Mouse (Mus musculus) embryonic fibroblast, embryonic 13.5 days (primary cell): Measurements from ENCODE around the gene Edc3. TPM values are rescaled to one million over a fixed set of nuclear protein-coding genes. Genes with fewer than 3 reads are reported as not detected.
A peak's percentile ranks its signal among the peaks of the same experiment; 100 is the strongest.

Experiments used
- H3K27ac ChIP-seq: 2 replicates; pipeline ENCODE4 v1.5.1; 2012; ENCODE audit warnings: low read length, control low read depth, inconsistent platforms; ENCODE audit not compliant: insufficient read depth
- H3K4me1 ChIP-seq: 2 replicates; pipeline ENCODE4 v1.6.1; 2011; ENCODE audit warnings: low read length; ENCODE audit not compliant: control insufficient read depth, insufficient read depth
- H3K4me3 ChIP-seq: 2 replicates; pipeline ENCODE4 v1.5.1; 2011; ENCODE audit warnings: mild to moderate bottlenecking, control low read depth, low read length; ENCODE audit not compliant: insufficient read depth
- CTCF ChIP-seq: IDR thresholded peaks from 2 replicates; pipeline ENCODE4 v1.5.1; 2011; ENCODE audit warnings: mild to moderate bottlenecking, control low read depth, low read length, moderate library complexity, borderline replicate concordance; ENCODE audit not compliant: insufficient read depth
- POLR2A ChIP-seq: IDR thresholded peaks from 2 replicates; pipeline ENCODE4 v1.6.1; 2011; ENCODE audit warnings: low read depth, mild to moderate bottlenecking, control low read depth, low read length, moderate library complexity
- polyA plus RNA-seq: library from polyadenylated mRNA; stranded (reverse); fragments of >200 nt; gene quantifications from 2 replicates; pipeline ENCODE4 v1.2.4, GENCODE M21; 2011; ENCODE audit warnings: low read depth; ENCODE audit not compliant: missing spikeins, insufficient read length

The Edc3 gene
- polyA plus RNA-seq = 16.6 and 19.8 TPM in 2 replicates

GRCm38 (mm10) chr9:57708068-57708719 lies at the start of gene Edc3:
Gene Edc3 (plus strand): TSS chr9:57708540.
- no peaks in the 10 kb centered on the region; the same call in 1 of the 2 replicates for H3K4me1 ChIP-seq
- peak within 1 kb of the TSS; percentile 70 for H3K27ac ChIP-seq
- H3K4me3 ChIP-seq = peak within 1 kb of the TSS; percentile 89
- TF ChIP-seq CTCF = no peak
- TF ChIP-seq POLR2A = peak; percentile 75

DNA sequence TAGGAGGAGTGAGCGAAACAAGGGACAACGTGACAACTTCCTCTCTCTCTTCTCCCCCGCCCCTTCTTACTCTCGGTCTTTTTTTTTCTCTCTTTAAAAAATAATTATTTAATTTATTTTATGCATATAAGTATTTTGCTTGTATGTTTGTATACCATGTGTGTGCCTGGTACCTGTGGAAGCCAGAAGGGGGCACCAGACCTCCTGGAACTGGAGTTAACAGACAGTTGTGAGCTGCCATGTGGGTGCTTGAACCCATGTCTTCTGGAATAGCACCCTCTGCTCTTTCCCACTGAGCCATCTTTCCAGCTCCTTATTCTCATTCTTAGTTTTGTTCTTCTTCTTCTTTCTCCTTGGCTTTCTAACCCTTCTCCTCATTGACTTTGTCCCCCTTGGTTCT lies 49.4 kb upstream of the Edc3 start:
- no peaks in the 10 kb centered on the region for H3K4me1 ChIP-seq

GRCm38 (mm10) chr9:57659774-57660173 lies 48.6 kb upstream of the Edc3 start:
- TF ChIP-seq POLR2A (no peak), CTCF (peak; percentile 81; the same call in 1 of the 2 replicates)
- no peak overlapping the region for H3K27ac ChIP-seq
- no peak overlapping the region for H3K4me3 ChIP-seq
- H3K4me1 ChIP-seq = no peaks in the 10 kb centered on the region

More for the DNA sequence above, 49.4 kb upstream of the Edc3 start:
- Histone ChIP-seq H3K4me3 (no peak overlapping the region), H3K27ac (no peak overlapping the region)
- TF ChIP-seq CTCF (no peak), POLR2A (no peak)

DNA sequence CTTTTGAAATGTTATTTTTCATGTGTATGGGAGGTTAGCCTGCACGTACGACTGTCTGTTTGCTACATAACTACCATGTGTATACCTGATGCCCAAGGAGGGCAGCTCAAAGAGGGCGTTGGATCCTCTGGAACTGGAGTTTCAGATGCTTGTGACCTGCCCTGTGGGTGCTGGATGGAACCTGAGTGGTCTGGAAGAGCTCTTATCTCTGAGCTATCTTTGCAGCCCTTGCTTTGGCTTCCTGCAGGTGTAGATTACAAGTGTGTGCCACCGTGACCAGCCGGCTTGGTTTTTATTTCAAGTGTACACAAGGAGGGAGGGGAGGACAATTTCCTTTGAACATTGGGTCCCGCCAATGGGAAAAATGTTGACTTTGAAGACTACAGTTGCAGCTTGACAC lies 47.8 kb upstream of the Edc3 start:
- Histone ChIP-seq H3K4me1 (no peaks in the 10 kb centered on the region), H3K27ac (no peak overlapping the region), H3K4me3 (no peak overlapping the region)
- TF ChIP-seq CTCF = no peak
- no peak for TF ChIP-seq POLR2A

DNA sequence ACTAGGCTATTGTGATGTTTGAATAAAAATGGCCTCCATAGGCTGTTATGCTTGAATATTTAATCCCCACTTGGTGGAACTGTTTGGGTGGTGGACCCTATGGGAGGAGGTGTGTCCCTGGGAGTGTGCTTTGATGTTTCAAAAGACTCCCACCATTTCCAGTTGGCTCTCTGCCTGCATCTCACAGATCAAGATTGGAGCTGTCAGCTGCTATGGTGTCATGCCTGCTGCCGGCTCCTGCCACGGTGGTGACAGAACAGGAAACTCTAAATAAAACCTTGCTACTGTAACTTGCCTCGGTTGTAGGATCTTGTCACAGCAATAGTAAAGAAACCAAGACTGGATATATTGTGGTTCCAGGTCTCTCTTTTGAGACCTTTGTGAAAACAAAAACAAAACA lies 46.8 kb upstream of the Edc3 start:
- Histone ChIP-seq H3K27ac (no peak overlapping the region), H3K4me3 (no peak overlapping the region)
- no peak for TF ChIP-seq CTCF
- no peak for TF ChIP-seq POLR2A

DNA sequence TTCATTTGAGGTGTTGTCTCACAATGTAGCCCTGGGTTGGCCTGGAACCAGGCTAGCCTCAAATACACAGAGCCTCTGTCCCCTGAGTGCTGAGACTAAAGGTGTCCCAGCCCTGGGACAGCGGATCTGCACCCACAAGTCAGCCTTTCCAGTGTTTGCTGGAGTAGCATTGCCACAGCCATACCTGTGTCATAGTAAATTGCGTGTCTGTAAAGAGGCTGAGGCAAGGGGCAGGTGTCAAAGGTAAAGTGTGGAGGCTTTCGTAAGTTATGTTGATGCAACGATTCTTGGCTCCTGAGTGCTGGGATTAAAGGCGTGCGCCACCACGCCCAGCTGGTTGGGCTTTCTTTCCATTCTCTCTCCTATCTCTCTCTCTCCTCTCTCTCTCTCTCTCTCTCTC lies 43.7 kb upstream of the Edc3 start:
- Histone ChIP-seq H3K4me1 (no peaks in the 10 kb centered on the region), H3K27ac (no peak overlapping the region)
- TF ChIP-seq POLR2A (no peak), CTCF (no peak)

More for the DNA sequence above, 46.8 kb upstream of the Edc3 start:
- H3K4me1 ChIP-seq = no peaks in the 10 kb centered on the region

DNA sequence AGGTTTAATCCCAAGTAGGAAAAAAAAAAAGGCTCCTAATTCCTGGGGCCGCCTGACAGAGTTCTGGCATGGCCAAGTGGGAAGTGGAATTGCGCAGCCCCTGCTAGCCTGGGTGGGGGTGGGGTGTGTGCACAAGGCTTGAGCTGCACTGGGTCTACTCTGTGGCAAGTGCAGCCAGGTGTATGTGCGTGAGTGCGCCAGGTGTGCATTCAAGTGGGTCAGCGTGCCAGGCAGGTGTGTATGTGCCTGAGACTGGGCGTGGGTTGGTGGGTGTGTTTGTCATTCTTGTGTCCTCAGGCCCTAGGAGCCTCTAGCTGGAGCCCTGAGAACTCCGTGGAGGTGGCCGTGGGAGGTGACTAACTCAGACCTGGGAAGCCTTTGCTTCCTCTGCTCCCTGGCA lies 41.8 kb upstream of the Edc3 start:
- Histone ChIP-seq H3K4me1 (no peaks in the 10 kb centered on the region), H3K27ac (no peak overlapping the region), H3K4me3 (no peak overlapping the region)
- no peak for TF ChIP-seq CTCF
- TF ChIP-seq POLR2A = no peak

More for the DNA sequence above, 43.7 kb upstream of the Edc3 start:
- H3K4me3 ChIP-seq = no peak overlapping the region

GRCm38 (mm10) chr9:57667136-57667535 lies 41.2 kb upstream of the Edc3 start:
- no peak for TF ChIP-seq CTCF
- H3K4me3 ChIP-seq = no peak overlapping the region
- H3K27ac ChIP-seq = no peak overlapping the region
- no peaks in the 10 kb centered on the region for H3K4me1 ChIP-seq

- Histone ChIP-seq H3K27ac (no peak overlapping the region), H3K4me3 (no peak overlapping the region), H3K4me1 (no peaks in the 10 kb centered on the region)
- TF ChIP-seq CTCF = no peak
Measured at GRCm38 (mm10) chr9:57667817-57668216, 40.5 kb upstream of the Edc3 start.

- H3K27ac ChIP-seq = no peak overlapping the region
- TF ChIP-seq CTCF (no peak), POLR2A (no peak)
- no peaks in the 10 kb centered on the region for H3K4me1 ChIP-seq
- no peak overlapping the region for H3K4me3 ChIP-seq
Measured at GRCm38 (mm10) chr9:57668277-57668676, 40.1 kb upstream of the Edc3 start.
